Comparison of ENCODE assay signal across 8 mouse cellular contexts in the genomic region with DNA sequence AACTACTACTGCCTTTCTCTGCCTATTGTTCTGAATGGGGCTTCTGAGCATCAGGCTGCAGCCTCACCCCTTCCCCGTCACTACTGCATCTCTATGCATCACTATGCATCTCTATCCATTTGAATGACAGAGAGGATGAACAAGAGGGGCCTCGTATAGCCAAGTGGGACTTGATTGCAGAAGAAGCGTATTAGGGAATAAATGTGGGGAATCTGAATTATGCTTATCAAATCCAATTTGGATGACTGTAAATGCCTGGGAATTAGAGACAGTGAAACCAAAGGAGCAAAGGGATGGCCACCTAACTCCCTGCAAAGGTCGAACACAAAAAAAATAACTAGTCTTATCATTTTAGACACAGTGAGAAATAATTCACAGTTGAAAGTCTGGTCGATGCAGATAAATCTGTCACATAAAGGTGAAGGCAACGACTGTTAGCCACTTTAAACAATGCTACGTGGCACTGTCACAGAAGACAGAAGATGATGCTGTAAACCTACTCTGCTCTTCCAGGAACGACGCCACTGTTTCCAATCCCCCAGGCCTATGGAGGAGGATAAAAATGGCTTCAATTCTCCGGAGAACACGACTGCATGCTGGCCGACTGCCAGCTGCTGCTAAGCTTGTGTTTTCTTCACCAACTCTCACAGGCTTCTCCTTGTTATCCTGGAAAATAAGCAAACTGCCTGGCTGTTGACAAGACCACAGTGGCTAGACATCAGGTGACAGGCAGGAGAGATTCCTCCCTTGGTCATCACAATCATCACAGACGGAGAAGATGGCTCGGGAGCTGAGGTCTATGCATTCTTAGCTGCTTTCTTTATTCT.
DNase-seq lines count a peak whose midpoint lies in the region; ATAC-seq lines count a peak whose summit lies in the region.

No protein-coding gene starts in this region.

- H3K9ac ChIP-seq in forebrain, embryonic 13.5 days: no peak overlapping the region
- no peak overlapping the region for H3K9ac ChIP-seq in forebrain, embryonic 11.5 days (ENCODE audit: low read length)
- H3K9ac ChIP-seq in neural tube, embryonic 11.5 days (ENCODE audit: low read length): no peak overlapping the region
- H3K9ac ChIP-seq in hindbrain, embryonic 15.5 days: no peak overlapping the region

- no peaks in the 10 kb centered on the region for H3K36me3 ChIP-seq in forebrain, embryonic 13.5 days (ENCODE audit: poor library complexity, severe bottlenecking)
- H3K36me3 ChIP-seq in forebrain, embryonic 11.5 days (ENCODE audit: control insufficient read depth, insufficient read depth, low read length): no peaks in the 10 kb centered on the region
- no peaks in the 10 kb centered on the region for H3K36me3 ChIP-seq in neural tube, embryonic 11.5 days (ENCODE audit: control insufficient read depth, insufficient read depth, low read length)
- no peaks in the 10 kb centered on the region for H3K36me3 ChIP-seq in hindbrain, embryonic 15.5 days

- no peak for DNase-seq in forebrain, embryonic 11.5 days (ENCODE audit: low spot score)
- DNase-seq in neural tube, embryonic 11.5 days (ENCODE audit: low spot score): peak; percentile 31
- DNase-seq in neural tube, embryonic 10.5 days (ENCODE audit: extremely low spot score, low spot score): no peak
- DNase-seq in right cerebral cortex, adult 18-20 months: peak; percentile 52
- DNase-seq in ovary, adult 18-20 months (ENCODE audit: low spot score): no peak

- WGBS in forebrain, embryonic 13.5 days: 45% methylated on average over 14 of the region's 14 CpGs
- 73% methylated on average over 14 of the region's 14 CpGs for whole genome bisulfite sequencing in forebrain, embryonic 11.5 days
- WGBS in neural tube, embryonic 11.5 days: 72% methylated on average over 14 of the region's 14 CpGs
- 29% methylated on average over 14 of the region's 14 CpGs for WGBS in hindbrain, embryonic 15.5 days

- peak; percentile 73 for ATAC-seq in forebrain, embryonic 13.5 days
- ATAC-seq in forebrain, embryonic 11.5 days (replicated peaks; ENCODE audit: low FRiP score): no peak
- no peak for ATAC-seq in neural tube, embryonic 11.5 days (ENCODE audit: insufficient read depth, low FRiP score, low TSS enrichment)
- ATAC-seq in hindbrain, embryonic 15.5 days (ENCODE audit: low FRiP score, low read depth): peak; percentile 68; the same call in 1 of the 2 replicates
- no peak for ATAC-seq in cerebellum, adult (ENCODE audit: insufficient number of reproducible peaks, low FRiP score, low TSS enrichment)

- no peaks in the 10 kb centered on the region for H3K9me3 ChIP-seq in forebrain, embryonic 13.5 days (replicated peaks)
- H3K9me3 ChIP-seq in forebrain, embryonic 11.5 days (ENCODE audit: control insufficient read depth, low read length): no peaks in the 10 kb centered on the region
- H3K9me3 ChIP-seq in neural tube, embryonic 11.5 days (ENCODE audit: control insufficient read depth, low read length): no peaks in the 10 kb centered on the region
- H3K9me3 ChIP-seq in hindbrain, embryonic 15.5 days: no peaks in the 10 kb centered on the region

- no peak overlapping the region for H3K4me3 ChIP-seq in forebrain, embryonic 13.5 days
- H3K4me3 ChIP-seq in forebrain, embryonic 11.5 days (ENCODE audit: low read depth, low read length): no peak overlapping the region
- no peak overlapping the region for H3K4me3 ChIP-seq in neural tube, embryonic 11.5 days (ENCODE audit: low read depth, low read length)
- H3K4me3 ChIP-seq in hindbrain, embryonic 15.5 days: no peak overlapping the region

- peak overlapping the region; percentile 67 for H3K27ac ChIP-seq in forebrain, embryonic 13.5 days
- no peak overlapping the region for H3K27ac ChIP-seq in forebrain, embryonic 11.5 days (ENCODE audit: low read depth, low read length)
- H3K27ac ChIP-seq in neural tube, embryonic 11.5 days (ENCODE audit: low read depth, low read length): no peak overlapping the region
- H3K27ac ChIP-seq in hindbrain, embryonic 15.5 days (replicated peaks): peak overlapping the region; percentile 46

- H3K27me3 ChIP-seq in forebrain, embryonic 13.5 days: no peaks in the 10 kb centered on the region
- H3K27me3 ChIP-seq in forebrain, embryonic 11.5 days (ENCODE audit: control insufficient read depth, insufficient read depth, low read length): no peaks in the 10 kb centered on the region
- H3K27me3 ChIP-seq in neural tube, embryonic 11.5 days (ENCODE audit: control insufficient read depth, insufficient read depth, low read length): no peaks in the 10 kb centered on the region
- H3K27me3 ChIP-seq in hindbrain, embryonic 15.5 days: no peaks in the 10 kb centered on the region

- peak overlapping the region; percentile 6; the same call in 1 of the 2 replicates for H3K4me2 ChIP-seq in forebrain, embryonic 13.5 days
- no peak overlapping the region for H3K4me2 ChIP-seq in forebrain, embryonic 11.5 days (ENCODE audit: low read depth, low read length, severe bottlenecking)
- H3K4me2 ChIP-seq in neural tube, embryonic 11.5 days (ENCODE audit: low read depth): no peak overlapping the region
- no peak overlapping the region for H3K4me2 ChIP-seq in hindbrain, embryonic 15.5 days

- H3K4me1 ChIP-seq in forebrain, embryonic 13.5 days: peaks cover 9% of the 10 kb centered on the region
- no peaks in the 10 kb centered on the region for H3K4me1 ChIP-seq in forebrain, embryonic 11.5 days (replicated peaks; ENCODE audit: control insufficient read depth, insufficient read depth, low read length)
- H3K4me1 ChIP-seq in neural tube, embryonic 11.5 days (ENCODE audit: control insufficient read depth, insufficient read depth, low read length): no peaks in the 10 kb centered on the region
- H3K4me1 ChIP-seq in hindbrain, embryonic 15.5 days (replicated peaks): peaks cover 14% of the 10 kb centered on the region

Comparison
In these comparisons a context has a peak if more than half of its experiments do, and no peak if none do; other contexts are left out.
1. ATAC-seq: peak in forebrain, embryonic 13.5 days (single experiment) and hindbrain, embryonic 15.5 days (single experiment); none in forebrain, embryonic 11.5 days (single experiment), neural tube, embryonic 11.5 days (single experiment) and cerebellum, adult (single experiment).
2. H3K27ac ChIP-seq: peak in forebrain, embryonic 13.5 days (single experiment) and hindbrain, embryonic 15.5 days (single experiment); none in forebrain, embryonic 11.5 days (single experiment) and neural tube, embryonic 11.5 days (single experiment).
3. DNase-seq: peak in neural tube, embryonic 11.5 days (single experiment) and right cerebral cortex, adult 18-20 months (single experiment); none in forebrain, embryonic 11.5 days (single experiment), neural tube, embryonic 10.5 days (single experiment) and ovary, adult 18-20 months (single experiment).